Mouse (Mus musculus): ENCODE results near the gene Wdr78.

The Wdr78 gene

DNA sequence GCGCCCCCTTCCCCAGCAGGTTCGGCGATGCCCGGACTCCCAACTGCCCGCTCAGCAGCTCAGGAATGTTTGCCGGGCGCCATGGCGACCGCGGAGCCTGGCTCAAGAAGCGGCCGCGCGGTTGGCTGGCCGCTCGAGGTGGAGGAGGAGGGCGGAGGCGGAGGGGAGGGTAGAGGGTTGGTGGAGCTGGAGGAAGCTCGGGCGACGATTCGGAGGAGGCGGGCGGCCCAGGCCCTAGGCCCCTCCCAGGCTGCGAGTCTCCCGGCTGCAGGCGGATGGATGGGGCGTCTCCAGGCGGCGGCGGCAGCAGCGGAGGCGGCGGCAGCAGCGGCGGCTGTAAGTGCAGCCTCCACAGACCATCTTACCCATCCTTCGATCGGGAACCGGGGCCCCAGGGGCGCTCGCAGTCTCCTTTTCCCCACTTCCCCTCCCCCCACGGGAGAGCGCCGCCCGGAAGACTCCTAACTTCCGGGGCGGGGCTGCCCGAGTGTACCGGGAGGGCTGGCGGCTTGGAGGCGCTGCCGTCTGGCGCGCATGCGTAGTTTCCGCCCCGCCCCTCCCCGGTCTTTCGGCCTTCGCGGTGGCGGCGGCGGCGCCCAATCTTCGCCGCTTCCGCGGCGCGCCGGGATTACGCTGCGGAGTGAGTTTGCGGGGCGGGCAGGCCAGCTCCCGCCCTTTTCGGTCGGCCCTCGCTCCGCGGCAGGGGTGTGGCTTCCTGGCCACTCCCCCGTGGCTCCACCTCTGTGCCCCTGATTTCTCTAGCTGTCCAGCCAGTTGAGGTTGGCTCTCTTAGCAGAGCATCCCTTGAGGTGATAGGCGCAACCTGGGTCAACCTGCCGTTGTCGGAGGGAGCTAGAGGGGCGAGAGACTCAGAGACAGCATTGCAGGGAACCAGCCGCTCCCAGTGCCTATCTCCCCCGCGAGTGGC lies at the start of gene Wdr78, which contains the start of gene Mier1:
TSS of gene Wdr78 (minus strand) at position 372 of the 928 bp plus-strand sequence.
TSS of gene Mier1 (plus strand) at position 207 of the 928 bp plus-strand sequence.
- DNase-seq (ENCODE audit: low spot score), result peak; percentile 90

DNA sequence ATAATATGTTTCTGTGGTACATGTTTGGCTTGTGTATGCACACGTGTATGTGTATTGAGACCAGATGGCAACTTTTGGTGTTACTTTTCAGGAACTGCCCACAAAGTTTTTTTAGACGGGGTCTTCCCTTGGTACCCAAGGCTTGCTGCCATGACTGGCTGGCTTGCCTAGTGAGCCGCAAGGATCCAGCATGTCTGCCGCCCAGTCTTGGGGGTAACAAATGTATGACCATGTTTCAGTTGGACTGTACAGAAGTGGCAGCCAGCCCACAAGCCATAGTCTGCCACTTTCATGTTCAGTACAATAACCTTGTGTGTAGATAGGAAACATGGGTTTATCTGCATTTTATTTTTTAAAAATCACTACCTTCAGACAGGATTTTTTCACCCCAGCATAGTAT lies 44.4 kb upstream of the Wdr78 start:
- DNase-seq (ENCODE audit: low spot score), result no peak

DNA sequence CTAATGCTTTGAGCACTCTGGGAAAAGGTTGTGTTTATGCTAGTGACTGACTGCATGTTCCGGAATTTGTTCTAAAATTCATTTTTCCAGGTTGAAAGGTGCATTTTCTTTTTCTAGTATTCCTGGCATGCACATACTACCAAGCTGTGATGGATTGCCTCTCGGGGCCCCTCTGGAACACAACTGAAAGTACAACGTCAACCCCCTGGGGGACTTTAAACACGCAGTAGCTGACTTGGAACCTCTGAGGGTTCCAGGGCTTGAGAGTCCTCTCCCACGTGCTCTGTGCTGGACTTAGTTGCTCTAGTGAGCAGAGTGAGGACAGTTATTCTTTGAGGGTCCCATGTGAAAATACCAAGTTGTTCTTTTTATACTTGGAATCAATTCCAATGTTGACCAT lies 37.6 kb upstream of the Wdr78 start:
- DNase-seq (ENCODE audit: low spot score), result no peak

DNA sequence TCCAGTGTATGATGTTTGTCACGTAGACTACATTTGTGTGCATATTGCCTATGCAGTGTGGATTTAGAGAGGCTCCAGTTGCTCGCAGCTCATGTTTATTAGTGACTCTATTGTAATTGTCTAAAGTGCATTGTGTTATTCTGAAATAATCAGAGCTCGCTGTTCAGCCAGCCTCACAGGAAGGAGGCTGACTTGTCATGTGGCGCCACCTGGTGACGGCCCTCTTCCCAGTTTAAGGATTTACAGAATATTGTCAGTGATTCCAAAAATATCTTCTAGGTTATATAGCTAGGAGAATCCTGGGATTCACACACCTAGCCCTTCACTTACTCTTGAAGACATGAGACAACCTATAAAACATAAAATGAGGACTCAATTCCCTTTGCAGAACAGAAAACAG lies 32.0 kb upstream of the Wdr78 start:
- peak; percentile 56 for DNase-seq (ENCODE audit: low spot score)

- no peak for DNase-seq (ENCODE audit: low spot score)
Measured at GRCm38 (mm10) chr4:103136946-103137345, 22.6 kb upstream of the Wdr78 start.

DNA sequence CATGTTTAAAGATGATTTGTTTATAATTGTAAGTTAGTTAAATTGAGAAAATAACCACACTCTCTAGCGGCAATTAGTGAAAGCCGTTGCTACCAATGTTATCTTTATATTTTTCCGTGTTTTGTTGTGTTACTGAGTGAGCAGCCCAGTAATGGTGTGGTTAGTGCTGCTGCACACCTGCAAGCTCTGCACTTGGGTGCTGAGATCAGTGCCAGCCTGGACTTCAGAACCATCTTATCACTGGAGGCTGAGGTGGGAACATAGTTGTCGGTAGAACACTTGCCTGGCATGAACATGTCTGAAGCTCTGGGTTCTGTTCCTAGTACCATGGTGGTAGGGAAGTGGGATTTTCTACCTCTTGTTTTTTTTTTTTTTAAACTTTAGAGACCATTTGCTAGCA lies 12.2 kb upstream of the Wdr78 start:
- DNase-seq (ENCODE audit: low spot score), result no peak

- no peak for DNase-seq (ENCODE audit: low spot score)
Measured at GRCm38 (mm10) chr4:103123606-103124005, 9.3 kb upstream of the Wdr78 start.

DNA sequence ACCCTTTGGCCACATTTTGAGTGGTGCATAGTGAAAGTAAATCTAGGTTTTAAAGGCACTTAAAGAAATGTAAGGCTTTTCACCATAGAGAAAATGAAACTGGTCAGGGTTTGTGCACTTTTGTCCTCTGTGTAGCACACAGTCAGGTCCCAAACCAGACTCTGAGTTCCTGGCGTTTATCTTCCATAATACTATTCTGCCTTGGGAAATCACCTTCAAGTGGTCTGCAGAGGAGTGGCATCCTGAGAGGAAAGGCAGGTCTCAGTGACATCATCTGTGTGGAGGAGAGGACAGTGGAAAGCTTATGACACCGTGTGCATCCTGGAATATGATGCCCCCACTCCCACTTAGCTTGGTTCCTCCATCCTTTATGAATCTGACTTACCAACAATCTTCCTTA lies 8.7 kb upstream of the Wdr78 start:
- DNase-seq (ENCODE audit: low spot score), result peak; percentile 12

- no peak for DNase-seq (ENCODE audit: low spot score)
Measured at GRCm38 (mm10) chr4:103120874-103121389, 6.6 kb upstream of the Wdr78 start.

DNA sequence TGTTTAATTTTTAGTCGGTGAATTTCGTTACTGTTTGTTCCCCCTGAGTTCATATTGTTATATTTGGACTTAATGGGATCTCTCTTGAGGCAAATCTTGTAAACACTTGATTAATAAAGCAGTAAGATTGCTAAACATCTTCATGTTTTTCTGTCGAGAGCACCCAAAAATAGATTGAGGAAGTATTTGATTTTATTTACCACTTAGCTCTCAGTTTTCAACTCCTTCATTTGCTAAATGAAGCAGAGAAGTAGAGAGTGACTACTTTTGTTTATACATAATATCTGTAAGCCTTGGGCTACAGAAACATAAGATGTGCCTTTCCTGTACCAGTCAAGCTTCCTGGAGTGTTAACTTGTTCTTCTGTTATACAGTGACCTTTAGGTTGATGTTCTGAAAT lies 6.0 kb upstream of the Wdr78 start:
- DNase-seq (ENCODE audit: low spot score), result no peak

DNA sequence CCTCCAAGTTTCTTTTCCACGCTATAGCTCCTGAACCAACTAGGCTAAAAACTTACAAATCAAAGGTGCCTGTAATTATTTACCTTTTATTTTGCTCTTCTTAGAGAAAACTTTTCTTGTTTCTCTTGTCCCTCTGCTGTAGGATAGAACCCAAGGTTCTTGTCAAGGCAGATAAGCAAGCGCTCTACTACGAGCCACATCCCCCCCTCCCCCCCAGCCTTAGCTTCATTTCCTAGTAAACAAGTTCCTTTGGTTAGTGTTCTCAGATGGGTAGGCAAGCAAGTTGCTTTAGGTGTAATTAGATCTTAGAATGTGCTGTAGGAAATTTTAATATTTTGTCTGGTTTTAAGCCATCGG lies 5.7 kb upstream of the Wdr78 start:
- no peak for DNase-seq (ENCODE audit: low spot score)

DNA sequence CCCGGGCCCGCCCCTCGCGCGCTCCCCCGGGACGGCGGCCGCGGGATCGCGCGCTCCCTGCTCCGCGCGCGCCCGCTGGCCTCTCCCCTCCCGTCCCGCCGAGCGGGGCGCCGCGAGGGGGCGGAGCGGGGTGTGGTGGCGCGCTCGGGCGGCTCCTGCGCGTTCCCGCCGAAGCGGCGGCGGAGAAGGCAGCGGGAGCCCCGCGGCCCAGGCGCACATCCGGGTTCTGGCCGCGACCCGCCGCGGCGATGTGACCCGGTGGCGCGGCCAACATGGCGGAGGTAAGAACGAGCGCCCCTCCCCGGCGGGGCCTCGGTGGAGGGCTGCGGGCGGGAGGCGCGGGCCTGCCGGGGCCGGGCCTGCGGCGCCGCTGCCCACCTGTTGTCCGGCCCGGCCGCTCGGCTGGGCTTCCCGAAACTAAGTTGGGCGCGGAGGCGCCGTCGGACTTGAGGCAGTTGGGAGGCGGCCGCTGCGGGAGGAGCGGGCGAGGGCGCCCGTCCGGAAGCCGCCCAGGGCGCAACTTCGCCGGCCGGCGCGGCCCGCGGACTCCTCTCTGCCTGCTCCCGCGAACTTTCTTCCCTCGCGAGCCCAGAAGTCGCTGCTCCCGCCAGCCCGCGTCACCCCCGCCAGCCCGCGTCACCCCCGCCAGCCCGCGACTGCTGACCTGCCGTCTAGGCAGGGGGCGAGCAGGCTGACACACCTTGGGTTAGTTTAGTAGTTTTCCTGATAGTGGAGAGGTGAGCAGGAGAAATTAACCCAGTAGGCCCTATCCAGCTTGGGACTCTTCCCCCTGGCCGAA lies 5.1 kb upstream of the Wdr78 start:
- peak; percentile 62 for DNase-seq (ENCODE audit: low spot score)

DNA sequence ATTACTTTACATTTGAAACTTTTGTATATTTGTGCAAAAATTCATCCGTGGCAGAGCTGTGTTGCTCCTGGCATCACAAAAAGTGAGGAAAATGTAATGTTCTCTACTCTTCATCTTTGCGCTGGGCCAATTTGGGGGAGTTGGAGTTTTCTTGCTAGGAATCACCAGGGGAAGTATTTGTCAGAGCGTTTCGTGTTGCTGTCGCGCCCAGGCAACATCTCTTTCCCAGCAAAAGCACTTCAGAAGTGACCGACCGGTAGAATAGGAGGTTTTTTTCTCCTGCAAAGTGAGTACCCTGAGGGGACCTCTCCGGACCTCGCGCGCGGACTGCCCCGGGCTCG lies 4.5 kb upstream of the Wdr78 start:
- no peak for DNase-seq (ENCODE audit: low spot score)

GRCm38 (mm10) chr4:103113402-103113801 lies 953 bp downstream of the Wdr78 start:
- peak; percentile 9 for DNase-seq (ENCODE audit: low spot score)

DNA sequence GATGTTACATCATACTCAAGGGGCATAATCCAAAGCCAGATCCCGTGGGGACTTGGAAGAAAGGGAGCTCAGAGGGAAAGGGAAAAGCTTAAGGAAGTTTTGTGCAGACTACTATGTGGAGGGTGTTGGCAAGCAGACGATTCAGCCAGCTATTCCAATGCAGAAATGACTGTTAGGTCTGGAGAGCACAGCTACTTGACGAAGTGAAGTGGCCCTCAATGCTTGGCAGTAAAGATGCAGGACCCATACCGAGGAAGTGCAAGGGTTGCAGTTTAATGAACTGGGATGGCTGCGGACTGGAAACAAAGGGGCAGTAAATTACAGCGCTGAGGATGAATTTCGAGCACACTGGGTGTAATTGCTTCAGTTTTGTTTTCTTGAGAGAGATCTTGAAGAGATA lies 1.7 kb downstream of the Wdr78 start:
- DNase-seq (ENCODE audit: low spot score), result peak; percentile 6

DNA sequence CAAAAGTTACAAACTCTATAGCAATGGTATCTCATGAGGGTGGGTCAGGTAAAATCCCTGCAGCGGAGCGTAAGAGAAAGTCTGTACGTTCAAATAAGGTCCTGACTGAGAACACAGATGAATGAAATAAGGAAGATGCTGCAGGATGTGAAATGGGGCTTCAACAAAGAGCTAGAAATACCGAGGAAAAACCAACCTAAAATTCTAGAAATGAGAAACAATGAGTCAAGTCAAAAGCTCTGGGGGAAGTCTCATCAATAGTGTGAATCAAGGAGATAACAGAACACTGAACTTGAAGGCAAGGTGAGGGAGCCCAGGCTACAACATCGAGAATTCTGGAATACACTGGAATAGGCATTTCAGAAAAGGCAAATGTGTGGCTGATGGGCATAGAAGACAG lies 15.8 kb downstream of the Wdr78 start:
- DNase-seq (ENCODE audit: low spot score), result no peak

- no peak for DNase-seq (ENCODE audit: low spot score)
Measured at GRCm38 (mm10) chr4:103095921-103096320, 18.4 kb downstream of the Wdr78 start.

DNA sequence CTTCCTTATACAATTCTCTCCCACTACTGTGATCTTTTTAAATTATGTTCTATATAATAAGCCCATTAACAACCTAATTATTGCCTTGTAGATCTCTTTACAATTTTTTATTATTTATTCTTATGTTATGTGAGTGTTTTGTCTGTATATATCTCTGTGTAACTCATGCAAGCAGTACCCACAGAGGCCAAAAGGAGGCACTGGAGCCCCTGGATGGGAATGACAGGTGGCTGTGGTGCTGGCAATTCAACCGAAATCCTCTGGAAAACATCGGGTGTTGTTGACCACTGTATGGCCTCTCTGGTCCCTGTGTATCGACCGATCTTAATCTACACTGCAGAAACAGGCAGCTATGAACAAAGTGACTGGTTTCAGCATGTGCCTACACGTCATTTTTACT lies 29.1 kb downstream of the Wdr78 start:
- DNase-seq (ENCODE audit: low spot score), result no peak

DNA sequence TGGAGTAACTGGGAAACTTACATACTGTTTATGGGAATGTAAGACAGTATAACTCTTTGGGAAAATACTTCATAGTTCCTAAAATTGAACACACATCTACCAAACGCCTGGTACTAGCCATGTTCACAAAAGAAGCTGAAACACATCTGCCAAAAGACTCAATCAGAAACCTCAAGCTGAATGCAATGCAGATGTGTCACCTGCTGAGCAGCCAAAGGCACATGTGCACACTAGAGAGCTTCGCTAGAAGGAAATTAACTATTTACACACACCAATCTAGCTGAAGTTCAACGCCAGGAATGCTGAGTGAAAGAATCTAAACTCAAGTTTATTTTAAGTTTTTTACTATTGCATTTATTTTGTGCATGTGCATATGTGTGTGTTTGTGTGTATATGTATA lies 43.7 kb downstream of the Wdr78 start:
- no peak for DNase-seq (ENCODE audit: low spot score)

DNA sequence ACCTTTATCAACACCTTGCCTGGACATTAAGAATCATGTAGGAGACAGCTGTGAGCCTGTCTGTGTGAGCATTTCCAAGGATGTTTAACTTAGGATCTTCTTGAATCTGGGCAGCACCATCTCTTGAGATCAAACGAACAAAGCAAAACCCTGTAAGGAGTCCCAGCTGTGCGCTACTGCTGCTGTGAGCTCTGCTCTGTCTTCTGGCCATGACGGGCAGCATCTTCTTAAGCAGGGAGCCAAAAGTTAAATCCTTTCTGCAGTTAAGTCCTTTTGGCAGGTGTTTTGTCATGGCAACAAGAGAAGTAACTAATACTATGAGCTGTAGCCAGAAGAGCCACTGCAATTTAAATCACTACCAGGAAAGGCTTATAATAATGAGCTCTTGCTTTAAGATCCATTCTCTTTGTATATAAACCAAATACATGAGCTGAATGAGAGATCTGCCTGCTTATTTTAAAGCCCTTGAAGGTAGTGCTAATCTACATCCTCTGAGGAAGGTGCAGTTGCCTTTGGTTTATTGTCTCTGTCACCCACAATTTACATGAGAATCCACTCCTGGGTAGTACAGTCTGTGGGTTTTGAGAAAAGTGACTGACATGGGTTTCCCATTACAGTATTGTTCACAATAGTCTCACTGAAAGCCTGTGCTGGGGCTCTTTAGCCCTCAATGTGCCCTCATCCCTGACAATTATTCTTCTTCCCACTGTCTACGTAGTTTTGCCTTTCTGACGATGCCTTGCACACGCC lies 46.3 kb downstream of the Wdr78 start:
- no peak for DNase-seq (ENCODE audit: low spot score)

GRCm38 (mm10) chr4:103064976-103065375 lies 49.4 kb downstream of the Wdr78 start:
- no peak for DNase-seq (ENCODE audit: low spot score)

DNA sequence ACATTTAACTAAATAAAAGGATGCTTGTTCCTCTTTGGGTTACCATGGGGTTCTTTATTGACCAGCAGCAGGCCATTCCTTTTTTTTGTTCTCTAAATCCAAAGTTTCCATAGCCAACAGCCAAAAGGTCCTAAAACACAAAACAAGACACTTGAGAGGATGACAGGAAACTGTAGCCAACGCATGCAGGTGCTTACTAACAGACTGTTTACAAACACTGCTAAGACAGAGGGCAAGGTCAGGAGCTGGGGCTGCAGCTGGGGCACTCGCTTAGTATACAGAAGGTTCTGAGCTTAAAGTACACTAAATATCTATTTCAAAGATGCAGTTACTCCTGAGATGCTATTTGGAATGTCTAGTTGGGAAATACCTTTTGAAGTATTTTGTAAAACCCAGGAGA lies 49.9 kb downstream of the Wdr78 start:
- no peak for DNase-seq (ENCODE audit: low spot score)

Measured in MN1 (cell line).